Mouse (Mus musculus) Patski (cell line): ENCODE results near the gene Ccdc34. TPM values are rescaled to one million over a fixed set of nuclear protein-coding genes. Genes with fewer than 3 reads are reported as not detected.

ENCODE experiments used
- ATAC-seq: fragments of 100-300 bp; one replicate; pipeline ENCODE4 v1.8.0; 2021
- CTCF ChIA-PET: fragments of 350-600 bp; sonication (Branson Sonifier 250); formaldehyde crosslinking; loops from one replicate; lab custom pipeline; 2022; ENCODE audit warnings: inconsistent platforms; lab: Charles Lee
- POLR2A ChIA-PET: fragments of 350-600 bp; sonication (Branson Sonifier 250); formaldehyde crosslinking; loops from one replicate; lab custom pipeline; 2022; ENCODE audit warnings: antibody characterized with exemption, inconsistent platforms; lab: Charles Lee
- DNase-seq: peaks from one replicate; pipeline ENCODE4 v3.0.0-alpha.2; 2011; ENCODE audit warnings: low read depth, low spot score
- H3K27me3 ChIP-seq: fragments of 371-371 bp; one replicate; pipeline ENCODE4 v1.5.1; 2021
- CTCF ChIP-seq: fragments of 100-300 bp; IDR thresholded peaks from one replicate; pipeline ENCODE4 v1.5.1; 2021
- in situ Hi-C: fragments of 300-500 bp; cut with MboI; formaldehyde crosslinking; loops from 3 replicates; pipeline ENCODE4 v1.11.1; 2018; ENCODE audit warnings: low pct_unique_long_range_greater_than_20kb, mixed read lengths
- polyA plus RNA-seq: library from polyadenylated mRNA; unstranded; gene quantifications from one replicate; pipeline ENCODE4 v1.2.3, GENCODE M21; 2021

Ccdc34 gene
- polyA plus RNA-seq, 1 experiment from 2014 or later = 30.9 TPM

GRCm38 (mm10) chr2:110073023-110073422 is 55.4 kb downstream of the Ccdc34 start:
- H3K27me3 ChIP-seq = no peaks in the 10 kb centered on the region
- CTCF ChIA-PET = no interaction called here
- ATAC-seq = no peak
- POLR2A ChIA-PET = no interaction called here
- TF ChIP-seq CTCF = no peak
- in situ Hi-C loops = loop anchor here (5.0 to 25.0 kb wide), 3 partner anchors 79 to 489 kb away; no protein-coding TSS in a partner anchor
- DNase-seq = no peak

- no peak for TF ChIP-seq CTCF
- no peak for DNase-seq
- CTCF ChIA-PET = interaction anchor here (1.0 to 1.7 kb wide), 4 partner anchors 10 to 107 kb away, joined by 3 to 5 read pairs (median 4); no protein-coding TSS in a partner anchor
- no peak for ATAC-seq
- in situ Hi-C loops = loop anchor here (5.0 to 25.0 kb wide), 3 partner anchors 77 to 487 kb away; no protein-coding TSS in a partner anchor
- POLR2A ChIA-PET = no interaction called here
- no peaks in the 10 kb centered on the region for H3K27me3 ChIP-seq
Measured at GRCm38 (mm10) chr2:110074646-110075452, 57.2 kb downstream of the Ccdc34 start.

- CTCF ChIA-PET = no interaction called here
Measured at GRCm38 (mm10) chr2:110077240-110077639, 59.6 kb downstream of the Ccdc34 start.

GRCm38 (mm10) chr2:110077655-110078054 is 60.0 kb downstream of the Ccdc34 start:
- ATAC-seq = no peak
- ChIA-PET POLR2A (no interaction called here), CTCF (no interaction called here)
- in situ Hi-C loops = loop anchor here (10.0 kb wide), 1 partner anchor 107 kb away; no protein-coding TSS in a partner anchor
- no peak for DNase-seq
- TF ChIP-seq CTCF = no peak
- no peaks in the 10 kb centered on the region for H3K27me3 ChIP-seq

More at GRCm38 (mm10) chr2:110077240-110077639, 59.6 kb downstream of the Ccdc34 start:
- in situ Hi-C loops = loop anchor here (10.0 kb wide), 1 partner anchor 108 kb away; no protein-coding TSS in a partner anchor
- no peaks in the 10 kb centered on the region for H3K27me3 ChIP-seq
- DNase-seq (no peak), ATAC-seq (no peak)
- no peak for TF ChIP-seq CTCF
- POLR2A ChIA-PET = no interaction called here

GRCm38 (mm10) chr2:110080532-110080931 is 62.9 kb downstream of the Ccdc34 start:
- in situ Hi-C loops = no loop called here
- H3K27me3 ChIP-seq = no peaks in the 10 kb centered on the region
- ChIA-PET CTCF (no interaction called here), POLR2A (no interaction called here)
- TF ChIP-seq CTCF = no peak
- ATAC-seq (no peak), DNase-seq (no peak)

GRCm38 (mm10) chr2:110082975-110083374 is 65.4 kb downstream of the Ccdc34 start:
- no peak for TF ChIP-seq CTCF
- POLR2A ChIA-PET = no interaction called here
- no peak for DNase-seq
- in situ Hi-C loops = no loop called here
- CTCF ChIA-PET = no interaction called here
- no peak for ATAC-seq
- H3K27me3 ChIP-seq = no peaks in the 10 kb centered on the region

- no peak for ATAC-seq
- no peak for TF ChIP-seq CTCF
- CTCF ChIA-PET = interaction anchor here (1.0 kb wide), 1 partner anchor 10 kb away, joined by 4 read pairs; no protein-coding TSS in a partner anchor
Measured at GRCm38 (mm10) chr2:110085701-110086143, 68.1 kb downstream of the Ccdc34 start.

GRCm38 (mm10) chr2:110114133-110114532 is 96.5 kb downstream of the Ccdc34 start:
- ChIA-PET CTCF (interaction anchor here (1.3 to 3.3 kb wide), 3 partner anchors 10 to 18 kb away, joined by 3 to 15 read pairs (median 7); no protein-coding TSS in a partner anchor), POLR2A (no interaction called here)
- ATAC-seq (no peak), DNase-seq (no peak)
- no peaks in the 10 kb centered on the region for H3K27me3 ChIP-seq
- TF ChIP-seq CTCF = no peak
- in situ Hi-C loops = no loop called here

More at GRCm38 (mm10) chr2:110085701-110086143, 68.1 kb downstream of the Ccdc34 start:
- in situ Hi-C loops = no loop called here
- no peaks in the 10 kb centered on the region for H3K27me3 ChIP-seq
- no peak for DNase-seq
- POLR2A ChIA-PET = no interaction called here

- ChIA-PET POLR2A (no interaction called here), CTCF (interaction anchor here (2.2 kb wide), 1 partner anchor 15 kb away, joined by 15 read pairs; no protein-coding TSS in a partner anchor)
- no peak for TF ChIP-seq CTCF
- ATAC-seq (no peak), DNase-seq (no peak)
- no peaks in the 10 kb centered on the region for H3K27me3 ChIP-seq
- in situ Hi-C loops = no loop called here
Measured at GRCm38 (mm10) chr2:110129396-110129795, 111.8 kb downstream of the Ccdc34 start.

GRCm38 (mm10) chr2:110131573-110131972 is 114.0 kb downstream of the Ccdc34 start:
- no peak for ATAC-seq
- in situ Hi-C loops = no loop called here

More at GRCm38 (mm10) chr2:110131573-110131972, 114.0 kb downstream of the Ccdc34 start:
- no peak for TF ChIP-seq CTCF
- no peak for DNase-seq
- POLR2A ChIA-PET = no interaction called here
- no peaks in the 10 kb centered on the region for H3K27me3 ChIP-seq
- CTCF ChIA-PET = no interaction called here
